Mouse (Mus musculus) skeletal muscle tissue, postnatal 0 days (tissue): ENCODE measurements around the gene Spata31d1b. TPM values are rescaled to one million over a fixed set of nuclear protein-coding genes. Genes with fewer than 3 reads are reported as not detected.

Experiments used
- polyA plus RNA-seq: library from polyadenylated mRNA; unstranded; fragments of >200 nt; fragmentation: Nextera tagmentation; extraction: Ambion mirVana; gene quantifications from 2 replicates; pipeline ENCODE4 v1.2.1, GENCODE M21; 2015

Spata31d1b gene
- not detected in 2 replicates for polyA plus RNA-seq

DNA sequence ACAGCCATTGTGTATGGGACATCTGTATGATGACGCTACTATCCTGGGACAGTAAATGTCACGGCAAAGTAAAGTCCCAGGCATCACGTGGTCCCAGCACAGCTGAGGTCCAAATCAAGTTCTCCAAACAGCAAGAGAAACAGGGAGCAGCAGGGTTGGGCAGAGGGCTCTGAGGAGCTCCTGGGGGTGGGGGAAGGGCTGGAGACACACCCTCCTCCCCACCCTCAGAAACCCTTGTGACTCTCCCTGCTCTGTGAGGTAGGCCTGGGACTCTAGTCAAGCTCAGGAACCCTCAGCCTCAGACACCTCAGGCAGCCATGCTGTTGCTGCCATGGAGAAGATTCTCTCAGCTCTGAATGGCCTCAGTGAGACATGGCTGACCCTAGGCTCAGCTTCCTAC, at the start of gene Spata31d1b:
Spata31d1b (plus strand) TSS at position 301 of the 400 bp plus-strand sequence.

DNA sequence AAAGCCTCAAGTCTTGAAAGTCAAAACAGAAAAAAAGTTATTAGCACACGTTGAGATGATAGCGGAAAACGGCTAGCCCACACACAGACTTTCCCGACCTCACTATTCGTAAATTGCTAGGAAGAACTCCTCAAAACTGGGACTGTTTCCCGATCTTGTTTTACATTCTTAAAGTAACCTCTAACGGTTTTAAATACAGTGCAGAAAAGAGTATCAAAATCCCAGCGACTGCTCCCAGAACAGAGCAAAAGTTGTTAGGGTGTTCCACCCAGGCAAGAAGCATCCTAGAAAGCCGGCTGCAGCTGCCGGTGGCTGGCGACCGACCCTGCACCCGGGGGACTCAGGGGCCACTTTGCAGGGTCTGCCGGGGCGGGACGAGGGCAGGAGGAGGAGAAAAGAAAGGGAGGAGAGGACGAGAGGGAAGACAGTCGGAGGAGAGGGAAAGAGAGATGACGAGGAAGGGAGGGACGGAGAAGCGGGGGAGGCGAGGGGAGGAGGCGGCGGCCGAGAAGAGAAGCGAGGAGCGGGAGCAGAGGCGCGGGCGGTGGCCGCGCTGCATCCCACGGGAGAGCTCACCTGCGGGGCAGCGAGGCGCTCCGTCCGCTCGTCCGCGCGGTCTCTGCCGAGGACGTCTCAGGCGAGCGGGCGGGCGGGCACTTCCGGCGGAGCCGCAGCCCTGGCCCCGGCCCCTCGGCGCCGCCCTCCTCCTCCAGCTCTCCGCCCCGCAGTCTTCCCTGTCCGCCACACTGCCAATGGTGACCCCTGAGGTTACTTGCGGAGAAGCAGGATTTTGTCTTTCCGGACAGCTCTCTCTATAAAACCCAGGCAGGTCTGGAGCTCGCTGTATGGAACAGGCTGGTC, 36.7 kb upstream of the Spata31d1b start, which contains the start of gene Golm1:
Golm1 (minus strand) TSS at position 661 of the 861 bp plus-strand sequence.

DNA sequence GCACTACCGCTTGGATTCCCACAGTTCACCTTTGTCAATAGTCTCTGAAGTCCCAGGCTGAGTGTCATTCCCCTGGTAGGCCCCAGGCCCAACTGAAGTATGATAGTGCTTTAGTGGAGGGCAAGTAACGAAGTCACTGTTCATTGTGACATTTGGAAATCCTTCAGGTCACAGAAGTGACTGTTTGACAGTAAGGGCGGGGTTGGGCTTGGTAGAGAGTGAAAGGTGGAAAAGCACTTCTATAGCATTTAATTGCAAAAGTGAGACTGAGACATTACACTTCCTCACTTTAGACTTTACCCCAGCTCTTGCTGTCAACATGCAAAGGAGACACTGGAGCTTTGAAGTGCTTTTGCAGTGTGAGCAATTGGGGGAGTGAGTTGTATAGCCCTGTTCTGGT, 18.1 kb upstream of the Spata31d1b start, which contains the start of gene 4921517D22Rik:
4921517D22Rik (minus strand) TSS at position 101 of the 400 bp plus-strand sequence.

DNA sequence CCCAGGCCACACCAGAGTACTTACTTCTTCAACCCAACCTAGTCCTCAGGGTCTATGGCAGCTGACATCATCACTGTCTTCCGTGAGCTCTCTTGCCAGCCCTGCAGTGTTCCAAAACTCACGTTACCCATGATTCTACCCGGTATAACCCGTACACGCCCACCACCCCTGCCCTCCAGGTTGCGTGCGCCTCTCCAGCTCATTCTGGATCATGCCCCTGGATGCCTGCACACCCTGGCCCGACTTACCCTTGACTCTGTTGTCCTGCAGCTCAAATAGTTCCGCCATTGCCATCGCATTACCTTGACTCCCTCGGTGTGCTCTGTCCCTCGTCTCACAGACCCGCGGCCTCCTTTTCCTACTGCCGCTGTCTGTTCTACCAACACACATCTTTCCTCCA, 1.9 kb upstream of the Spata31d1b start, which contains the start of gene Spata31d1a:
Spata31d1a (minus strand) TSS at position 101 of the 400 bp plus-strand sequence.

DNA sequence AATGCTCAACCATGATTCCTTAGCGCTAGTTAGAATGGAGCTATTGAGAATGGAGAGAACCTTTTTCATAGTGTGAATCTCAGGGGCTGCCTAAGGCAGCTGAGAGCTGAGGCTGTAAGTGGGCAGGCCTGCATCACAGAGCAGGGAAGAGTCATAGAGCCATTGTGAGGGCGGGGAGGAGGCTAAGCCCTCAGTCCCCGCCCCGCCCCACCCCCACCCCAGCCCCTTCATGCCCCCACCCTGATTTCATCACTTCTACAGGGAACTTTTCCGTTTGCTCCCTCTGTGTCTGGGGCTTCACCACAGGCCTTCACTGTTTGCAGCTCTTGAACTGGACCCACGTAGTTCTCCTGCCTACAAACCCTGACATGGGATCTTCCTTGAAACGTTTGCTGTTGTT, 19.6 kb downstream of the Spata31d1b start, which contains the start of gene Spata31d1d:
Spata31d1d (minus strand) TSS at position 101 of the 400 bp plus-strand sequence.

DNA sequence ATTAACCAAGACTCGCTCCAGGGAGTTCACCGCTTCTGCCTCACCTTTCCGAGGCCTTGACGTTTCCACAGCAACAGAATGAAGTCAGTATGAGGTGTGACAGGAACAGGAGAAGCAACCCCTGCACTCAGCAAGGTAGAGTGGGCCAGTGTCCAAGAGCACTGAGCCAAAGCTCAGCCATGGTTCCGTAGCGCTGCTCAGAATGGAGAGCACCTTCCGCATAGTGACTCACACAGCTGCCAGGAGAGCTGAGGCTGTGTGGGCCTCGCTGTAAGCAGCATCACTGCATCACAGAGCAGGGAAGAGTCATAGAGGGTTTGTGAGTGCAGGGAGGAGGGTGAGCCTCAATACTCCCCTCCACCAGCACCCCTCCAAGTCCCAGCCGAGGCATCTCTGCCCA, 34.6 kb downstream of the Spata31d1b start, which contains the start of gene 1700014D04Rik:
1700014D04Rik (minus strand) TSS at position 42 of the 400 bp plus-strand sequence.

Other genes with a start within 250 kb of the Spata31d1b start
- 7.2 and 11.4 TPM in 2 replicates for gene Agtpbp1, start 127.1 kb upstream of the Spata31d1b start, polyA plus RNA-seq
- gene Naa35, start 127.0 kb upstream of the Spata31d1b start, polyA plus RNA-seq: 33.9 and 36.4 TPM in 2 replicates
- gene Golm1, start 36.5 kb upstream of the Spata31d1b start, polyA plus RNA-seq: 12.4 and 13.1 TPM in 2 replicates
- not detected in 2 replicates for gene 4921517D22Rik, start 18.2 kb upstream of the Spata31d1b start, polyA plus RNA-seq
- not detected in 2 replicates for gene Spata31d1a, start 2.0 kb upstream of the Spata31d1b start, polyA plus RNA-seq
- not detected in 2 replicates for gene Spata31d1d, start 19.5 kb downstream of the Spata31d1b start, polyA plus RNA-seq
- gene 1700014D04Rik, start 34.5 kb downstream of the Spata31d1b start, polyA plus RNA-seq: not detected in 2 replicates
- gene Isca1, start 57.5 kb downstream of the Spata31d1b start, polyA plus RNA-seq: 188 and 190 TPM in 2 replicates
- not detected in 2 replicates for gene Gm49354, start 70.0 kb downstream of the Spata31d1b start, polyA plus RNA-seq
- gene Tut7, start 110.9 kb downstream of the Spata31d1b start, polyA plus RNA-seq: 26.7 and 28.3 TPM in 2 replicates